In genomic region chr7:19935171-19935751, GRCm38 (mm10) we compare ENCODE assay signal across 9 mouse cellular contexts. TPM values are rescaled to one million over a fixed set of nuclear protein-coding genes. Genes with fewer than 3 reads are reported as not detected.
DNase-seq lines count a peak whose midpoint lies in the region; ATAC-seq and TF ChIP-seq lines count a peak whose summit lies in the region.
"Had no signal": no experiment of that assay in that cellular context is flagged by ENCODE, and none has a peak within 500 bp of the region (broad histone marks: within the 10 kb centered on the region; RNA-seq: fewer than 3 reads in every experiment).

No protein-coding gene starts in this region.

- H3K27me3 ChIP-seq in stomach, embryonic 14.5 days (ENCODE audit: control insufficient read depth, insufficient read depth, low read length), result peaks cover 3% of the 10 kb centered on the region; the same call in 1 of the 2 replicates
- no peaks in the 10 kb centered on the region for H3K27me3 ChIP-seq in stomach, postnatal 0 days (ENCODE audit: control insufficient read depth, insufficient read depth, low read length)
- no peaks in the 10 kb centered on the region for H3K27me3 ChIP-seq in heart, embryonic 10.5 days (ENCODE audit: insufficient read depth, poor library complexity, severe bottlenecking)
- no peaks in the 10 kb centered on the region for H3K27me3 ChIP-seq in lung, postnatal 0 days (replicated peaks; ENCODE audit: insufficient read depth, low read length)

- no peaks in the 10 kb centered on the region for H3K36me3 ChIP-seq in stomach, embryonic 14.5 days (ENCODE audit: control insufficient read depth, insufficient read depth, low read length)
- no peaks in the 10 kb centered on the region for H3K36me3 ChIP-seq in stomach, postnatal 0 days (ENCODE audit: control insufficient read depth, insufficient read depth, low read length)
- H3K36me3 ChIP-seq in heart, embryonic 10.5 days, result no peaks in the 10 kb centered on the region
- no peaks in the 10 kb centered on the region for H3K36me3 ChIP-seq in lung, postnatal 0 days (ENCODE audit: insufficient read depth, low read length)
- H3K36me3 ChIP-seq: limb, embryonic 15.5 days had no signal

- H3K27ac ChIP-seq in stomach, embryonic 14.5 days (ENCODE audit: low read length), result peak overlapping the region; percentile 27; the same call in 1 of the 2 replicates
- H3K27ac ChIP-seq in stomach, postnatal 0 days (replicated peaks), result no peak overlapping the region
- H3K27ac ChIP-seq in heart, embryonic 10.5 days, result peak overlapping the region; percentile 17; the same call in 1 of the 2 replicates
- peak overlapping the region; percentile 63 for H3K27ac ChIP-seq in lung, postnatal 0 days (ENCODE audit: low read length)
- H3K27ac ChIP-seq: limb, embryonic 15.5 days had no signal

- WGBS in stomach, embryonic 14.5 days, result 74% methylated on average over 20 of the region's 20 CpGs
- 69% methylated on average over 20 of the region's 20 CpGs for WGBS in stomach, postnatal 0 days
- WGBS in heart, embryonic 10.5 days, result 60% methylated on average over 20 of the region's 20 CpGs
- WGBS in lung, postnatal 0 days, result 44% methylated on average over 20 of the region's 20 CpGs

- TF ChIP-seq EP300 in stomach, postnatal 0 days (optimal IDR thresholded peaks at IDR 0.05), result no peak
- no peak for TF ChIP-seq EP300 in lung, postnatal 0 days (IDR thresholded peaks at IDR 0.05)

- H3K9me3 ChIP-seq in stomach, embryonic 14.5 days (ENCODE audit: control insufficient read depth, low read depth, low read length), result no peaks in the 10 kb centered on the region
- H3K9me3 ChIP-seq in stomach, postnatal 0 days (ENCODE audit: control insufficient read depth, low read length), result no peaks in the 10 kb centered on the region
- H3K9me3 ChIP-seq in heart, embryonic 10.5 days, result no peaks in the 10 kb centered on the region
- H3K9me3 ChIP-seq in lung, postnatal 0 days (ENCODE audit: low read length), result no peaks in the 10 kb centered on the region
- H3K9me3 ChIP-seq: limb, embryonic 15.5 days had no signal

- ATAC-seq in stomach, embryonic 14.5 days (ENCODE audit: insufficient number of reproducible peaks, insufficient read depth, low FRiP score, low read depth), result no peak
- no peak for ATAC-seq in stomach, postnatal 0 days (ENCODE audit: low FRiP score, low TSS enrichment)
- no peak for ATAC-seq in lung, postnatal 0 days

- DNase-seq in stomach, postnatal 0 days (ENCODE audit: low spot score), result no peak
- no peak for DNase-seq in heart, embryonic 10.5 days (ENCODE audit: low spot score)
- DNase-seq in lung, postnatal 0 days (ENCODE audit: low spot score), result peak; percentile 30
- peak; percentile 68 for DNase-seq in thymus, postnatal 4 days
- DNase-seq in frontal cortex, postnatal 25 days (ENCODE audit: low spot score in 2 of 2), result no peak
- DNase-seq in layer of hippocampus, adult 9-10 months (ENCODE audit: low spot score), result no peak
- no peak for DNase-seq in left cerebral cortex, adult 11 months (ENCODE audit: low spot score)

- H3K9ac ChIP-seq in stomach, embryonic 14.5 days (replicated peaks; ENCODE audit: low read depth, low read length), result no peak overlapping the region
- no peak overlapping the region for H3K9ac ChIP-seq in stomach, postnatal 0 days (ENCODE audit: low read length)
- no peak overlapping the region for H3K9ac ChIP-seq in lung, postnatal 0 days (replicated peaks; ENCODE audit: low read depth)
- H3K9ac ChIP-seq: limb, embryonic 15.5 days had no signal

- H3K4me3 ChIP-seq in stomach, embryonic 14.5 days (ENCODE audit: low read depth, low read length), result no peak overlapping the region
- H3K4me3 ChIP-seq in stomach, postnatal 0 days (ENCODE audit: low read depth, low read length), result no peak overlapping the region
- no peak overlapping the region for H3K4me3 ChIP-seq in heart, embryonic 10.5 days
- H3K4me3 ChIP-seq in lung, postnatal 0 days (ENCODE audit: low read depth, low read length), result no peak overlapping the region
- H3K4me3 ChIP-seq: limb, embryonic 15.5 days had no signal

- H3K4me2 ChIP-seq in stomach, embryonic 14.5 days (replicated peaks; ENCODE audit: low read depth, low read length), result no peak overlapping the region
- H3K4me2 ChIP-seq in stomach, postnatal 0 days (replicated peaks; ENCODE audit: low read depth), result no peak overlapping the region
- H3K4me2 ChIP-seq in lung, postnatal 0 days (replicated peaks; ENCODE audit: low read depth, low read length), result no peak overlapping the region
- H3K4me2 ChIP-seq: limb, embryonic 15.5 days had no signal

- no peaks in the 10 kb centered on the region for H3K4me1 ChIP-seq in stomach, embryonic 14.5 days (ENCODE audit: control insufficient read depth, insufficient read depth, low read length)
- H3K4me1 ChIP-seq in stomach, postnatal 0 days (replicated peaks; ENCODE audit: control insufficient read depth, insufficient read depth), result no peaks in the 10 kb centered on the region
- peaks cover 27% of the 10 kb centered on the region for H3K4me1 ChIP-seq in heart, embryonic 10.5 days
- H3K4me1 ChIP-seq in lung, postnatal 0 days (ENCODE audit: insufficient read depth, low read depth, low read length), result peaks cover 23% of the 10 kb centered on the region; the same call in 1 of the 2 replicates

- TF ChIP-seq CTCF in stomach, postnatal 0 days (IDR thresholded peaks at IDR 0.05; ENCODE audit: low read depth), result no peak
- TF ChIP-seq CTCF in lung, postnatal 0 days (IDR thresholded peaks at IDR 0.05), result no peak

RNA-seq across cellular contexts. Expression of gene Pvr, which starts 14.3 kb away (rescaled TPM):
- polyA plus RNA-seq in stomach, embryonic 14.5 days (2014; fragmentation: Nextera tagmentation; extraction: Ambion mirVana), result 10.4 and 11.7 TPM in 2 replicates
- polyA plus RNA-seq in stomach, postnatal 0 days (2015; fragmentation: Nextera tagmentation; extraction: Ambion mirVana), result 6.2 and 6.7 TPM in 2 replicates
- polyA plus RNA-seq in heart, embryonic 10.5 days (2016; fragmentation: Nextera tagmentation; extraction: Ambion mirVana), result 12.9 and 15.0 TPM in 2 replicates
- polyA plus RNA-seq in lung, postnatal 0 days (2015; fragmentation: Nextera tagmentation; extraction: Ambion mirVana), result 20.8 and 24.3 TPM in 2 replicates

RNA-seq across cellular contexts. Expression of gene Igsf23, which starts 15.3 kb away (rescaled TPM):
- polyA plus RNA-seq in stomach, embryonic 14.5 days (2014; fragmentation: Nextera tagmentation; extraction: Ambion mirVana), result 0.18 and 0.71 TPM in 2 replicates
- 3.2 and 4.4 TPM in 2 replicates for polyA plus RNA-seq in stomach, postnatal 0 days (2015; fragmentation: Nextera tagmentation; extraction: Ambion mirVana)
- 1.3 and 2.1 TPM in 2 replicates for polyA plus RNA-seq in heart, embryonic 10.5 days (2016; fragmentation: Nextera tagmentation; extraction: Ambion mirVana)
- polyA plus RNA-seq in lung, postnatal 0 days (2015; fragmentation: Nextera tagmentation; extraction: Ambion mirVana), result 0.70 and 0.90 TPM in 2 replicates
- polyA plus RNA-seq: limb, embryonic 15.5 days had no signal

RNA-seq across cellular contexts. Expression of gene Ceacam20, which starts 30.0 kb away (rescaled TPM):
- not detected in 2 replicates for polyA plus RNA-seq in stomach, embryonic 14.5 days (2014; fragmentation: Nextera tagmentation; extraction: Ambion mirVana)
- not detected in 2 replicates for polyA plus RNA-seq in stomach, postnatal 0 days (2015; fragmentation: Nextera tagmentation; extraction: Ambion mirVana)
- polyA plus RNA-seq in heart, embryonic 10.5 days (2016; fragmentation: Nextera tagmentation; extraction: Ambion mirVana), result not detected in 2 replicates
- not detected in 2 replicates for polyA plus RNA-seq in lung, postnatal 0 days (2015; fragmentation: Nextera tagmentation; extraction: Ambion mirVana)
- polyA plus RNA-seq: limb, embryonic 15.5 days had no signal

RNA-seq across cellular contexts. Expression of gene Ceacam19, which starts 47.5 kb away (rescaled TPM):
- polyA plus RNA-seq in stomach, embryonic 14.5 days (2014; fragmentation: Nextera tagmentation; extraction: Ambion mirVana), result 0.14 and 0.41 TPM in 2 replicates
- polyA plus RNA-seq in stomach, postnatal 0 days (2015; fragmentation: Nextera tagmentation; extraction: Ambion mirVana), result 9.5 and 10.2 TPM in 2 replicates
- not detected in 2 replicates for polyA plus RNA-seq in heart, embryonic 10.5 days (2016; fragmentation: Nextera tagmentation; extraction: Ambion mirVana)
- polyA plus RNA-seq in lung, postnatal 0 days (2015; fragmentation: Nextera tagmentation; extraction: Ambion mirVana), result 0.04 TPM in 1 of 2 replicates, not detected in the other

RNA-seq across cellular contexts. Expression of gene Nlrp9b, which starts 56.0 kb away (rescaled TPM):
- not detected in 2 replicates for polyA plus RNA-seq in stomach, embryonic 14.5 days (2014; fragmentation: Nextera tagmentation; extraction: Ambion mirVana)
- polyA plus RNA-seq in stomach, postnatal 0 days (2015; fragmentation: Nextera tagmentation; extraction: Ambion mirVana), result not detected in 2 replicates
- 0.05 TPM in 1 of 2 replicates, not detected in the other for polyA plus RNA-seq in heart, embryonic 10.5 days (2016; fragmentation: Nextera tagmentation; extraction: Ambion mirVana)
- polyA plus RNA-seq in lung, postnatal 0 days (2015; fragmentation: Nextera tagmentation; extraction: Ambion mirVana), result 0.06 TPM in 1 of 2 replicates, not detected in the other
- polyA plus RNA-seq: limb, embryonic 15.5 days had no signal

Comparison
In these comparisons a context has a peak if more than half of its experiments do, and no peak if none do; other contexts are left out.
1. DNase-seq: peak in lung, postnatal 0 days (single experiment) and thymus, postnatal 4 days (single experiment); none in stomach, postnatal 0 days (single experiment), heart, embryonic 10.5 days (single experiment), frontal cortex, postnatal 25 days (0 of 2), layer of hippocampus, adult 9-10 months (single experiment) and left cerebral cortex, adult 11 months (single experiment).